Mouse (Mus musculus) MEL (cell line): Measurements from ENCODE around the gene Vmn1r35. TPM values are rescaled to one million over a fixed set of nuclear protein-coding genes. Genes with fewer than 3 reads are reported as not detected.

Experiments used
- DNase-seq: peaks from one replicate; pipeline ENCODE4 v3.0.0; 2011; ENCODE audit warnings: low read depth, low spot score
- H3K27ac ChIP-seq: 2 replicates; pipeline ENCODE4 v1.5.1; 2012; ENCODE audit warnings: low read depth, mild to moderate bottlenecking, control low read depth, low read length, moderate library complexity; ENCODE audit not compliant: control insufficient read depth
- H3K27me3 ChIP-seq, 2 experiments: fragments of 150-350 bp in 1 of 2; sonication (generic) in 1 of 2; 2 replicates each; pipeline ENCODE4 v1.6.1; 2012; ENCODE audit warnings: low read length in 2 of 2, mild to moderate bottlenecking in 2 of 2, improper control_type of control experiment in 1 of 2, moderate library complexity in 1 of 2; ENCODE audit not compliant: insufficient read depth in 2 of 2, control insufficient read depth in 1 of 2
- H3K36me3 ChIP-seq, 2 experiments: 2 replicates each; pipeline ENCODE4 v1.6.1; 2012 to 2014; ENCODE audit warnings: low read length in 2 of 2, improper control_type of control experiment in 1 of 2, inconsistent platforms in 1 of 2, mild to moderate bottlenecking in 1 of 2; ENCODE audit not compliant: insufficient read depth in 2 of 2, control insufficient read depth in 1 of 2
- H3K4me1 ChIP-seq, 2 experiments: fragments of 150-350 bp in 1 of 2; sonication (generic) in 1 of 2; 2 replicates each; pipeline ENCODE4 v1.6.1; 2012; ENCODE audit warnings: low read length in 2 of 2, improper control_type of control experiment in 1 of 2, mild to moderate bottlenecking in 1 of 2; ENCODE audit not compliant: insufficient read depth in 2 of 2, control insufficient read depth in 1 of 2
- H3K4me3 ChIP-seq, 2 experiments: fragments of 150-350 bp in 1 of 2; sonication (generic) in 1 of 2; 2 replicates each; pipeline ENCODE4 v1.5.1; 2012; ENCODE audit warnings: low read depth in 2 of 2, low read length in 2 of 2, mild to moderate bottlenecking in 2 of 2, moderate library complexity in 2 of 2, control low read depth in 1 of 2, improper control_type of control experiment in 1 of 2; ENCODE audit not compliant: control insufficient read depth in 1 of 2, insufficient read depth in 1 of 2
- H3K79me2 ChIP-seq: 2 replicates; pipeline ENCODE4 v1.6.1; 2012; ENCODE audit warnings: mild to moderate bottlenecking, low read length, moderate library complexity; ENCODE audit not compliant: control insufficient read depth, poor library complexity, insufficient read depth
- H3K9ac ChIP-seq: 2 replicates; pipeline ENCODE4 v1.6.1; 2012; ENCODE audit warnings: low read depth, mild to moderate bottlenecking, control low read depth, low read length, moderate library complexity; ENCODE audit not compliant: control insufficient read depth, poor library complexity, severe bottlenecking
- H3K9me3 ChIP-seq: fragments of 150-350 bp; sonication (generic); replicated peaks from 2 replicates; pipeline ENCODE4 v1.6.1; 2012; ENCODE audit warnings: mild to moderate bottlenecking, low read length, improper control_type of control experiment, moderate library complexity; ENCODE audit not compliant: insufficient read depth
- CHD1 ChIP-seq: IDR thresholded peaks from 2 replicates; pipeline ENCODE4 v1.6.1; 2012; ENCODE audit warnings: low read depth, mild to moderate bottlenecking, inconsistent platforms, low read length, improper control_type of control experiment
- ELF1 ChIP-seq: IDR thresholded peaks from 2 replicates; pipeline ENCODE4 v1.6.1; 2014; ENCODE audit warnings: low read depth, mild to moderate bottlenecking, inconsistent platforms, low read length, improper control_type of control experiment, moderate library complexity
- ETS1 ChIP-seq: IDR thresholded peaks from 2 replicates; pipeline ENCODE4 v1.6.1; 2012; ENCODE audit warnings: low read depth, mild to moderate bottlenecking, inconsistent platforms, low read length, improper control_type of control experiment, moderate library complexity
- KAT2A ChIP-seq: conservative IDR thresholded peaks from 2 replicates; pipeline ENCODE4 v1.6.1; 2012; ENCODE audit warnings: low read depth, low read length, improper control_type of control experiment, inconsistent platforms
- MAZ ChIP-seq: IDR thresholded peaks from 2 replicates; pipeline ENCODE4 v1.6.1; 2012; ENCODE audit warnings: low read depth, mild to moderate bottlenecking, inconsistent platforms, low read length, improper control_type of control experiment
- POLR2A ChIP-seq, 2 experiments: IDR thresholded peaks; 2 replicates each; pipeline ENCODE4 v1.6.1; 2011 to 2012; ENCODE audit warnings: low read length in 2 of 2, mild to moderate bottlenecking in 2 of 2, control low read depth in 1 of 2, improper control_type of control experiment in 1 of 2, low read depth in 1 of 2, moderate library complexity in 1 of 2; ENCODE audit not compliant: control insufficient read depth in 1 of 2, insufficient read depth in 1 of 2, poor library complexity in 1 of 2
- USF1 ChIP-seq: IDR thresholded peaks from 2 replicates; pipeline ENCODE4 v1.6.1; 2014; ENCODE audit warnings: low read depth, mild to moderate bottlenecking, inconsistent platforms, low read length, improper control_type of control experiment, moderate library complexity
- USF2 ChIP-seq, 2 experiments: IDR thresholded peaks; 2 replicates each; pipeline ENCODE4 v1.6.1; 2011 to 2012; ENCODE audit warnings: improper control_type of control experiment in 2 of 2, low read length in 2 of 2, borderline replicate concordance in 1 of 2, inconsistent platforms in 1 of 2, low read depth in 1 of 2, mild to moderate bottlenecking in 1 of 2; ENCODE audit not compliant: insufficient read depth in 1 of 2
- ZC3H11A ChIP-seq: IDR thresholded peaks from 2 replicates; pipeline ENCODE4 v1.6.1; 2012; ENCODE audit warnings: low read depth, mild to moderate bottlenecking, inconsistent platforms, low read length, improper control_type of control experiment
- ZKSCAN1 ChIP-seq: IDR thresholded peaks from 2 replicates; pipeline ENCODE4 v1.6.1; 2012; ENCODE audit warnings: low read depth, mild to moderate bottlenecking, inconsistent platforms, low read length, improper control_type of control experiment, moderate library complexity
- ZNF384 ChIP-seq: IDR thresholded peaks from 2 replicates; pipeline ENCODE4 v1.6.1; 2012; ENCODE audit warnings: low read depth, mild to moderate bottlenecking, inconsistent platforms, low read length, improper control_type of control experiment
- polyA plus RNA-seq, 2 experiments: library from polyadenylated mRNA; stranded (reverse) in 1 of 2; unstranded in 1 of 2; fragments of >175 nt in 1 of 2; fragments of >200 nt in 1 of 2; gene quantifications; 2 replicates each; pipeline versions ENCODE4 v1.2.1 to v1.2.4; 2012; ENCODE audit warnings: low replicate concordance in 2 of 2, low read depth in 1 of 2; ENCODE audit not compliant: insufficient read length in 2 of 2, insufficient read depth in 1 of 2, missing spikeins in 1 of 2
- total RNA-seq: library from RNA; depleted of rRNA; stranded (reverse); fragments of 300-350 nt; gene quantifications from 2 replicates; pipeline ENCODE4 v1.2.3, GENCODE M21; 2012; rRNA removed

The Vmn1r35 gene
- total and polyA plus RNA-seq, 3 experiments, result not detected

GRCm38 (mm10) chr6:66708901-66709300, 23.2 kb upstream of the Vmn1r35 start:
- Histone ChIP-seq H3K27ac (no peak overlapping the region), H3K36me3 (no peaks in the 10 kb centered on the region), H3K27me3 (peaks cover 0 to 2% of the 10 kb centered on the region in 2 experiments; a peak in 1 of 4 replicates), H3K9ac (no peak overlapping the region), H3K4me1 (no peaks in the 10 kb centered on the region), H3K9me3 (no peaks in the 10 kb centered on the region), H3K4me3 (no peak overlapping the region), H3K79me2 (no peaks in the 10 kb centered on the region)
- no peak for TF ChIP-seq ELF1
- no peak for TF ChIP-seq MAZ
- TF ChIP-seq USF1, result no peak
- no peak for TF ChIP-seq ETS1
- no peak for TF ChIP-seq USF2 (IDR thresholded peaks at IDR 0.05; ENCODE audit: borderline replicate concordance in 1 of 2, insufficient read depth in 1 of 2, low read depth in 1 of 2, low read length in 2 of 2)
- no peak for TF ChIP-seq ZC3H11A
- no peak for TF ChIP-seq ZKSCAN1
- DNase-seq, result no peak

GRCm38 (mm10) chr6:66643779-66644178, 41.9 kb downstream of the Vmn1r35 start, which contains the start of gene Vmn1r34:
Gene Vmn1r34, minus strand, starts transcription at chr6:66643879.
- Histone ChIP-seq H3K27ac (no peak within 1 kb of the TSS), H3K9me3 (no peaks in the 10 kb centered on the region), H3K79me2 (no peaks in the 10 kb centered on the region), H3K4me1 (no peaks in the 10 kb centered on the region), H3K27me3 (no peaks in the 10 kb centered on the region), H3K36me3 (no peaks in the 10 kb centered on the region), H3K4me3 (no peak within 1 kb of the TSS), H3K9ac (no peak within 1 kb of the TSS)
- TF ChIP-seq ETS1 (no peak), ZC3H11A (no peak), CHD1 (no peak), ZNF384 (no peak), POLR2A (IDR thresholded peaks at IDR 0.05; ENCODE audit: control insufficient read depth in 1 of 2, insufficient read depth in 1 of 2, low read depth in 1 of 2, low read length in 2 of 2, poor library complexity in 1 of 2) (no peak), KAT2A (no peak)
- DNase-seq, result no peak

Other genes starting within 250 kb of the Vmn1r35 start
- 63.9 and 72.0 TPM in 2 replicates for gene Mad2l1, start 150.5 kb downstream of the Vmn1r35 start, total RNA-seq
- 100 to 1,000 TPM in 1 of 2 experiments, 10 to 100 TPM in 1; 68.8 to 102 TPM for gene Mad2l1, start 150.5 kb downstream of the Vmn1r35 start, polyA plus RNA-seq
- not detected in 2 replicates for gene Vmn1r32, start 125.8 kb downstream of the Vmn1r35 start, total RNA-seq
- under 1 TPM in 1 of 2 experiments, not detected in 1; 0.19 TPM for gene Vmn1r32, start 125.8 kb downstream of the Vmn1r35 start, polyA plus RNA-seq
- gene Vmn1r33, start 67.6 kb downstream of the Vmn1r35 start, total RNA-seq, result not detected in 2 replicates
- gene Vmn1r33, start 67.6 kb downstream of the Vmn1r35 start, polyA plus RNA-seq, result not detected
- gene Vmn1r34, start 42.0 kb downstream of the Vmn1r35 start, total RNA-seq, result not detected in 2 replicates
- not detected for gene Vmn1r34, start 42.0 kb downstream of the Vmn1r35 start, polyA plus RNA-seq
- not detected in 2 replicates for gene Vmn1r36, start 33.3 kb upstream of the Vmn1r35 start, total RNA-seq
- not detected for gene Vmn1r36, start 33.3 kb upstream of the Vmn1r35 start, polyA plus RNA-seq
- gene Vmn1r37, start 43.5 kb upstream of the Vmn1r35 start, total RNA-seq, result not detected in 2 replicates
- not detected for gene Vmn1r37, start 43.5 kb upstream of the Vmn1r35 start, polyA plus RNA-seq
- not detected in 2 replicates for gene Vmn1r38, start 96.7 kb upstream of the Vmn1r35 start, total RNA-seq
- not detected for gene Vmn1r38, start 96.7 kb upstream of the Vmn1r35 start, polyA plus RNA-seq
- not detected in 2 replicates for gene Vmn1r39, start 124.7 kb upstream of the Vmn1r35 start, total RNA-seq
- gene Vmn1r39, start 124.7 kb upstream of the Vmn1r35 start, polyA plus RNA-seq, result under 1 TPM in 1 of 2 experiments, not detected in 1; 0.13 TPM
- gene Gng12, start 210.5 kb upstream of the Vmn1r35 start, total RNA-seq, result 13.1 and 16.8 TPM in 2 replicates
- gene Gng12, start 210.5 kb upstream of the Vmn1r35 start, polyA plus RNA-seq, result 10 to 100 TPM in 1 of 2 experiments, not detected in 1; 44.0 TPM